Mouse (Mus musculus) bone marrow, adult 2 months (tissue): ENCODE measurements around the gene Sfxn3.

Source experiments
- CTCF ChIP-seq: fragments of 200-500 bp; IDR thresholded peaks from 2 replicates; pipeline ENCODE4 v1.5.1; 2011; ENCODE audit warnings: low read length, control low read depth; ENCODE audit not compliant: control insufficient read depth, insufficient read depth
- POLR2A ChIP-seq: fragments of 200-500 bp; IDR thresholded peaks from 2 replicates; pipeline ENCODE4 v1.6.1; 2011; ENCODE audit warnings: low read depth, mild to moderate bottlenecking, control low read depth, low read length, borderline replicate concordance; ENCODE audit not compliant: control insufficient read depth

DNA sequence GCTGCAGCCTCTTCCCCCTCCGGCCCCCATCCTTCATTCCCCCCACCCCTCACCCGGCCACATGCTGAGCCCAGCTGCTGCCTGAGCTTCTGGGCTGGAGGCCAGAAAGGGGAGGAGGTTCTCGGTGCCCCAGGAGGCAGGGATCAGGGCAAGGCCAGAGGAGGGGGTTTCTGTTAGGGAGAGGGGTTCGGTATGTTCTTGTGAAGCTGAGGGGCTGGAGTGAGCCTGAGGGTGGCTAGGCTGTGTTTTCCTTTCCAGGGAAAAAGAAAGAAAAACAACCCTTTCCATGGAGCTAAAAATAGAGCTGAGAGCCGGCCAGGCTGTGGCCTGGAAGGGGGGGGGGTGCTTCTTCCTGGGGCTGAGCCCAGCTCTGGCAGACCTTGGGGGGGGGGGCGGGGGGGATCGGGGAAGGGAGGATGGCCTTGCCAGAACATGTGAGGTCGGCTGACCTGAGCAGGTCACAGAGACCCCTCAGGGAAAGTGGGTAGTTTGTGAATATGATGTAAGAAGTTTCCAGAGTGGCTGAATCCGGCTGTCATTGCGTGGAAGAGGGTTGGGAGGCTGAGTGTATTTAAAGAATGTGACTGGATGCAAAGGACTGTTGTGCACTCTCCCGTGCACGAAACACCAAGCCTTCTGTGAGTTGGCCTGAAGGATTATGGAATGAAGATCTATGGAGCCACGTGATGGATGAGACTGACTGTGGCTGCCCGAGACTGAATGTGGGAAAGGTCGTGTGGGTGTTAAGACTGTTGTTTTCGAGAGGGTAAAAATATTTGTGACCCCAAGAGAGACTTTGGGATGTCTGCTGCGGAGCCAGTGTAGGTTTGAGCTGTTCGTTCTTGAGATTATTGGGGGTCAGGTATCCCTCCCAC, 30.7 kb upstream of the Sfxn3 start:
- TF ChIP-seq CTCF (no peak), POLR2A (no peak)
